Mouse (Mus musculus): Measurements from ENCODE around the gene Crls1. TPM values are rescaled to one million over a fixed set of nuclear protein-coding genes. Genes with fewer than 3 reads are reported as not detected.

Crls1 gene
- total RNA-seq, 2 experiments from 2014 or later: 5.8 to 14.7 TPM

GRCm38 (mm10) chr2:132880844-132881645 lies 34.6 kb downstream of the Crls1 start, which contains the start of gene Lrrn4:
Gene Lrrn4, minus strand, starts transcription at chr2:132880891.
- no peak for ATAC-seq (replicated peaks; ENCODE audit: low FRiP score, poor library complexity, severe bottlenecking)

GRCm38 (mm10) chr2:132884303-132884967 lies 38.0 kb downstream of the Crls1 start:
- no peak for ATAC-seq (replicated peaks; ENCODE audit: low FRiP score, poor library complexity, severe bottlenecking)

- ATAC-seq (replicated peaks; ENCODE audit: low FRiP score, poor library complexity, severe bottlenecking): no peak
Measured at GRCm38 (mm10) chr2:132885312-132885711, 38.8 kb downstream of the Crls1 start.

- ATAC-seq (replicated peaks; ENCODE audit: low FRiP score, poor library complexity, severe bottlenecking): no peak
Measured at GRCm38 (mm10) chr2:132893826-132894225, 47.4 kb downstream of the Crls1 start.

DNA sequence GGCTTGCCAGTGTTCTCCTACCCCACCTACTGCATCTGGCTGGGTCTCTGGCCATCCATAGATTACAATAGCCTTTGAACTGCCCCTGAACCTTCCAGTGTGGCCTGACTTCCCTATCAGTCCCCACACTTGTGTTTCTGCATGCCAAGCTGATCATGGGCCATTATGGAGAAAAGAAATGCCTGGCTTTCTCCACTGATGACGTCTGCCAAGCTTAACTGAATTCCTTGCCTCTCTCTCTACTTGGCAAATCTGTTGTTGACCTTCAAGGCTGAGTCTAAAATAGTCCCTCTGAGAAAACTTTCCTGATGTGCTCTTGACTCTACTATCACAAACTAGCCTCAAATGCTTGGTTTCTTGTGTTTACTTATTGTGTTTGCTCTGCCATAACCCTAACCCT lies 51.7 kb downstream of the Crls1 start:
- no peak for ATAC-seq (replicated peaks; ENCODE audit: low FRiP score, poor library complexity, severe bottlenecking)

- ATAC-seq (replicated peaks; ENCODE audit: low FRiP score, poor library complexity, severe bottlenecking): no peak
Measured at GRCm38 (mm10) chr2:132900596-132900995, 54.1 kb downstream of the Crls1 start.

DNA sequence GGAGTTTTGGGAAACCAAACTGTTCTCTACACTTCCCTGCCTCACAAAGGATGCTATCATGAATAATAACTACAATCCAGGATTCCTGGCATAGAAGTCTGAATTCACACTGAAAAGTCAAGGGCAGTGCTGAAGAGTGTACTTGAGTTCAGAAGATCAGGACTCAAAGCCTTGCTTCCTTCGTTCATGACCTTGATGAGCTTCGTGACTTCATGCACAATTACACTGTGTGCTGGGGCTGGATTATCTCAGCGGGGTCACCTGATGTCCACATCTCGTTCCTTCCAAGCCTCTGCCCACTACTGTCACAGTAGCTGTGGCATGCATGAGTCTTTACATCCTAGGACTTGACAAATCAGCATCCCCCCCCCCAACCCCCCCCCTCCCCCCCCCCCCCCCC lies 55.2 kb downstream of the Crls1 start:
- no peak for ATAC-seq (replicated peaks; ENCODE audit: low FRiP score, poor library complexity, severe bottlenecking)

DNA sequence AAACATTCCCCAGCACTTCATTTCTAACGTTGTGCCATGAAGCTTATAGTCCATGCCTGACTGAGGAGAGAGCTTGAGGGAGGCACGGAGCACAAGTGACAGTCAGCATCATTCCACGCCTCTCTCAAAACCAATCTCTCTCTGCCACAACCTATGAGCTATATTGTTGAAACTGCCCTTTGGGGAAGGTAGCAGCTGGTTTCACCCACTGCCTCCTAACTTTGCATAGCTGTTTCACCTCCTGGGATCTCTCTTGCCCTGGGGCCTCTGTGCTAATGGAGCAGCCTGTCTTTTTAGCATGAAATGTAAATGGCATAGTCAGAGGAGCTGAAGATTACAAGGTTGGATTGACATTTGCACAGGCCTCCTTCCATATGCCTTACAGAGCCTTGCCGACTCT lies 55.6 kb downstream of the Crls1 start:
- ATAC-seq (replicated peaks; ENCODE audit: low FRiP score, poor library complexity, severe bottlenecking): no peak

- peak; percentile 66; the same call in 1 of the 2 replicates for ATAC-seq (replicated peaks; ENCODE audit: low FRiP score, poor library complexity, severe bottlenecking)
Measured at GRCm38 (mm10) chr2:132903498-132903897, 57.0 kb downstream of the Crls1 start.

- no peak for ATAC-seq (replicated peaks; ENCODE audit: low FRiP score, poor library complexity, severe bottlenecking)
Measured at GRCm38 (mm10) chr2:132904961-132905360, 58.5 kb downstream of the Crls1 start.

GRCm38 (mm10) chr2:132906763-132907162 lies 60.3 kb downstream of the Crls1 start:
- ATAC-seq (replicated peaks; ENCODE audit: low FRiP score, poor library complexity, severe bottlenecking): no peak

DNA sequence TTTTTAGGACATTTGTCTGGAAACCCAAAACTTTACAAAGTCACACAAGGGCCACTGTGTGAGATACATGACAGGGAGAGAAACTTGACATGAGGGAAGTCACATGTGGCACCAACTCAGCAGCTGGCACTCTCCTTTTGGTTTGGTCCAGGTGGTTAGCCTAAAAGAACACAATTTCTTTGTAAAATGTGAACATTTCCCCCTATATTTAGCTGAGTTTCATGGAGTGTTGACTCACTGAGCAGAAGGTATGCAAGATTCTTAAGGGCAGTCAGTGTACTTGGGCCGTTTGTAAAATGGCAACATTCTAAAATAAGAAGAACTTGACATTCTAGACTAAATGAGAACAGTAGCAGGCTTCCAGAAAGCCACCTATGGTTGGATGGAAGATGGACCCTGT lies 68.3 kb downstream of the Crls1 start:
- no peak for ATAC-seq (replicated peaks; ENCODE audit: low FRiP score, poor library complexity, severe bottlenecking)

Other genes with a start within 250 kb of the Crls1 start
- gene Shld1, start 159.7 kb upstream of the Crls1 start, total RNA-seq (2015; ENCODE audit: low replicate concordance): 13.4 and 14.4 TPM in 2 replicates
- gene Shld1, start 159.7 kb upstream of the Crls1 start, total RNA-seq (2017; ENCODE audit: low replicate concordance): 8.1 and 9.8 TPM in 2 replicates
- gene Chgb, start 65.4 kb upstream of the Crls1 start, total RNA-seq (2015; ENCODE audit: low replicate concordance): not detected in 2 replicates
- gene Chgb, start 65.4 kb upstream of the Crls1 start, total RNA-seq (2017; ENCODE audit: low replicate concordance): not detected in 2 replicates
- gene Trmt6, start 30.6 kb upstream of the Crls1 start, total RNA-seq (2015; ENCODE audit: low replicate concordance): 2.9 and 12.6 TPM in 2 replicates
- 4.3 and 7.7 TPM in 2 replicates for gene Trmt6, start 30.6 kb upstream of the Crls1 start, total RNA-seq (2017; ENCODE audit: low replicate concordance)
- gene Mcm8, start 30.5 kb upstream of the Crls1 start, total RNA-seq (2015; ENCODE audit: low replicate concordance): 10.9 and 13.0 TPM in 2 replicates
- 2.5 and 8.3 TPM in 2 replicates for gene Mcm8, start 30.5 kb upstream of the Crls1 start, total RNA-seq (2017; ENCODE audit: low replicate concordance)
- not detected in 2 replicates for gene Lrrn4, start 34.2 kb downstream of the Crls1 start, total RNA-seq (2015; ENCODE audit: low replicate concordance)
- gene Lrrn4, start 34.2 kb downstream of the Crls1 start, total RNA-seq (2017; ENCODE audit: low replicate concordance): 0.98 TPM in 1 of 2 replicates, not detected in the other
- not detected in 2 replicates for gene Fermt1, start 99.2 kb downstream of the Crls1 start, total RNA-seq (2015; ENCODE audit: low replicate concordance)
- gene Fermt1, start 99.2 kb downstream of the Crls1 start, total RNA-seq (2017; ENCODE audit: low replicate concordance): not detected in 2 replicates